27 mouse cellular contexts compared by ENCODE assay signal in genomic region chr11:23728186-23728585, GRCm38 (mm10).
"Had no signal": no experiment of that assay in that cellular context is flagged by ENCODE, and none has a peak within 500 bp of the region (broad histone marks: within the 10 kb centered on the region; RNA-seq: fewer than 3 reads in every experiment).

No protein-coding gene starts in this region.

- H3K9ac ChIP-seq: limb, embryonic 12.5 days; limb, embryonic 13.5 days; limb, embryonic 15.5 days; liver, embryonic 12.5 days; liver, embryonic 13.5 days; liver, embryonic 14.5 days; liver, embryonic 15.5 days; liver, postnatal 0 days; lung, embryonic 14.5 days; lung, embryonic 15.5 days; midbrain, embryonic 12.5 days; midbrain, embryonic 13.5 days; midbrain, embryonic 15.5 days; neural tube, embryonic 12.5 days had no signal

- H3K4me1 ChIP-seq: limb, embryonic 10.5 days; limb, embryonic 12.5 days; limb, embryonic 13.5 days; limb, embryonic 15.5 days; liver, embryonic 15.5 days; lung, embryonic 15.5 days; midbrain, embryonic 10.5 days; midbrain, embryonic 12.5 days; midbrain, embryonic 13.5 days; midbrain, embryonic 15.5 days; neural tube, embryonic 12.5 days had no signal

- DNase-seq: left cerebral cortex, postnatal 4 days; liver, embryonic 13.5 days; liver, postnatal 0 days; lung, adult 2 months; lung, embryonic 14.5 days; lung, postnatal 10 days; lung, postnatal 14 days; lung, postnatal 36 days; lung, postnatal 4 days; midbrain, embryonic 14.5 days had no signal

- H3K27me3 ChIP-seq: limb, embryonic 12.5 days; limb, embryonic 13.5 days; limb, embryonic 15.5 days; liver, embryonic 12.5 days; liver, embryonic 13.5 days; liver, embryonic 15.5 days; lung, embryonic 15.5 days; megakaryocyte, embryonic 14.5 days; midbrain, embryonic 12.5 days; midbrain, embryonic 13.5 days; midbrain, embryonic 15.5 days; neural tube, embryonic 12.5 days had no signal

- H3K27ac ChIP-seq: left cerebral cortex, adult 2 months; limb, embryonic 10.5 days; limb, embryonic 12.5 days; limb, embryonic 13.5 days; limb, embryonic 15.5 days; liver, embryonic 12.5 days; liver, embryonic 13.5 days; liver, embryonic 14.5 days; liver, embryonic 15.5 days; lung, embryonic 15.5 days; macrophage; midbrain, embryonic 10.5 days; midbrain, embryonic 12.5 days; midbrain, embryonic 13.5 days; midbrain, embryonic 15.5 days; neural tube, embryonic 12.5 days had no signal

- H3K4me3 ChIP-seq: left cerebral cortex, adult 2 months; limb, embryonic 10.5 days; limb, embryonic 12.5 days; limb, embryonic 13.5 days; limb, embryonic 15.5 days; liver, embryonic 12.5 days; liver, embryonic 13.5 days; liver, embryonic 15.5 days; lung, embryonic 15.5 days; megakaryocyte, embryonic 14.5 days; midbrain, embryonic 10.5 days; midbrain, embryonic 12.5 days; midbrain, embryonic 13.5 days; midbrain, embryonic 15.5 days; myocyte; neural tube, embryonic 12.5 days had no signal
